Mouse (Mus musculus) hindbrain, postnatal 0 days (tissue): ENCODE results near the gene Tox3. TPM values are rescaled to one million over a fixed set of nuclear protein-coding genes. Genes with fewer than 3 reads are reported as not detected.

Source experiments
- ATAC-seq: fragments of 200-750 bp; cut with Nextera tagmentation; 2 replicates; pipeline ENCODE4 v1.8.0; 2017; ENCODE audit warnings: mild to moderate bottlenecking, moderate TSS enrichment, moderate library complexity
- DNase-seq: peaks from one replicate; pipeline ENCODE4 v3.0.0-alpha.2; 2015; ENCODE audit warnings: low spot score
- H3K27ac ChIP-seq: fragments of 300-500 bp; sonication (generic); 2 replicates; pipeline ENCODE4 v1.5.1; 2014; ENCODE audit warnings: mild to moderate bottlenecking
- H3K27me3 ChIP-seq: fragments of 300-500 bp; sonication (generic); 2 replicates; pipeline ENCODE4 v1.6.1; 2014; ENCODE audit warnings: low read length, mixed read lengths; ENCODE audit not compliant: insufficient read depth
- H3K36me3 ChIP-seq: fragments of 300-500 bp; sonication (generic); 2 replicates; pipeline ENCODE4 v1.6.1; 2014; ENCODE audit warnings: low read length, mixed read lengths; ENCODE audit not compliant: insufficient read depth
- H3K4me1 ChIP-seq: fragments of 300-500 bp; sonication (generic); 2 replicates; pipeline ENCODE4 v1.6.1; 2014; ENCODE audit warnings: antibody characterized with exemption, low read length, mixed read lengths; ENCODE audit not compliant: insufficient read depth
- H3K4me2 ChIP-seq: fragments of 300-500 bp; sonication (generic); 2 replicates; pipeline ENCODE4 v1.6.1; 2014; ENCODE audit warnings: low read depth, mild to moderate bottlenecking, low read length, moderate library complexity, mixed read lengths
- H3K4me3 ChIP-seq: fragments of 300-500 bp; sonication (generic); 2 replicates; pipeline ENCODE4 v1.5.1; 2014; ENCODE audit warnings: low read length
- H3K9ac ChIP-seq: fragments of 300-500 bp; sonication (generic); replicated peaks from 2 replicates; pipeline ENCODE4 v1.6.1; 2014; ENCODE audit warnings: mild to moderate bottlenecking, low read length, moderate library complexity, mixed read lengths
- H3K9me3 ChIP-seq: fragments of 300-500 bp; sonication (generic); 2 replicates; pipeline ENCODE4 v1.6.1; 2016; ENCODE audit warnings: low read length, mixed read lengths
- CTCF ChIP-seq: IDR thresholded peaks from 2 replicates; pipeline ENCODE4 v1.5.1; 2016; ENCODE audit warnings: antibody characterized with exemption, control low read depth, low read depth
- WGBS: fragments of 180-500 bp; shearing (Covaris S2); extraction: QIAGEN DNeasy Blood & Tissue Kit; methylation state at CpG from one replicate; pipeline ENCODE4 v1.1.7; 2014; 5-methylcytosine and 5-hydroxymethylcytosine counted together
- polyA plus RNA-seq: library from polyadenylated mRNA; unstranded; fragments of >200 nt; fragmentation: Nextera tagmentation; extraction: Ambion mirVana; gene quantifications from 2 replicates; pipeline ENCODE4 v1.2.1, GENCODE M21; 2015
- total RNA-seq: library from RNA; depleted of rRNA; stranded (reverse); fragments of >200 nt; gene quantifications from 2 replicates; pipeline ENCODE4 v1.2.3, GENCODE M21; 2014

Gene Tox3
- total and polyA plus RNA-seq, 2 experiments from 2014 or later = 22.2 to 33.1 TPM

GRCm38 (mm10) chr8:90330377-90331285 is 17.5 kb downstream of the Tox3 start:
- WGBS = 65% methylated on average over 7 of the region's 7 CpGs

GRCm38 (mm10) chr8:90323824-90324223 is 24.3 kb downstream of the Tox3 start:
- 24% methylated on average over 4 of the region's 4 CpGs for WGBS
- DNase-seq (no peak), ATAC-seq (no peak)
- Histone ChIP-seq H3K27ac (no peak overlapping the region), H3K4me1 (no peaks in the 10 kb centered on the region; the same call in 1 of the 2 replicates), H3K36me3 (no peaks in the 10 kb centered on the region), H3K27me3 (no peaks in the 10 kb centered on the region), H3K9me3 (no peaks in the 10 kb centered on the region), H3K4me3 (no peak overlapping the region), H3K9ac (no peak overlapping the region), H3K4me2 (no peak overlapping the region)
- peak; percentile 17; the same call in 1 of the 2 replicates for TF ChIP-seq CTCF

More at GRCm38 (mm10) chr8:90330377-90331285, 17.5 kb downstream of the Tox3 start:
- Histone ChIP-seq H3K9ac (no peak overlapping the region), H3K27ac (no peak overlapping the region), H3K4me1 (peaks cover 7% of the 10 kb centered on the region; the same call in 1 of the 2 replicates), H3K9me3 (no peaks in the 10 kb centered on the region), H3K27me3 (no peaks in the 10 kb centered on the region), H3K4me3 (no peak overlapping the region), H3K4me2 (no peak overlapping the region), H3K36me3 (no peaks in the 10 kb centered on the region; the same call in 1 of the 2 replicates)
- TF ChIP-seq CTCF = no peak
- ATAC-seq (no peak), DNase-seq (no peak)

GRCm38 (mm10) chr8:90322701-90323439 is 25.3 kb downstream of the Tox3 start:
- no peak for TF ChIP-seq CTCF
- ATAC-seq (no peak), DNase-seq (no peak)
- Histone ChIP-seq H3K36me3 (no peaks in the 10 kb centered on the region), H3K4me2 (no peak overlapping the region), H3K27me3 (no peaks in the 10 kb centered on the region), H3K9me3 (no peaks in the 10 kb centered on the region), H3K9ac (no peak overlapping the region), H3K27ac (no peak overlapping the region), H3K4me3 (no peak overlapping the region), H3K4me1 (no peaks in the 10 kb centered on the region; the same call in 1 of the 2 replicates)
- WGBS = 73% methylated on average over 8 of the region's 8 CpGs

- Histone ChIP-seq H3K4me3 (no peak overlapping the region), H3K4me2 (no peak overlapping the region), H3K9me3 (no peaks in the 10 kb centered on the region), H3K9ac (no peak overlapping the region), H3K36me3 (no peaks in the 10 kb centered on the region), H3K27me3 (no peaks in the 10 kb centered on the region), H3K27ac (no peak overlapping the region), H3K4me1 (no peaks in the 10 kb centered on the region; the same call in 1 of the 2 replicates)
- DNase-seq (no peak), ATAC-seq (no peak)
- no peak for TF ChIP-seq CTCF
- 91% methylated on average over 1 of the region's 1 CpGs for WGBS
These were observed 26.9 kb downstream of the Tox3 start for GRCm38 (mm10) chr8:90321255-90321654.

- ATAC-seq = no peak
These were observed 33.8 kb downstream of the Tox3 start for GRCm38 (mm10) chr8:90314312-90314711.

GRCm38 (mm10) chr8:90302951-90303350 is 45.2 kb downstream of the Tox3 start:
- ATAC-seq (no peak), DNase-seq (peak; percentile 53)
- no peak for TF ChIP-seq CTCF
- H3K36me3 ChIP-seq = no peaks in the 10 kb centered on the region
- WGBS = 22% methylated on average over 12 of the region's 12 CpGs
- H3K4me1 ChIP-seq = peaks cover 18% of the 10 kb centered on the region
- H3K27me3 ChIP-seq = no peaks in the 10 kb centered on the region
- no peaks in the 10 kb centered on the region for H3K9me3 ChIP-seq
- no peak overlapping the region; the same call in 1 of the 2 replicates for H3K27ac ChIP-seq
- no peak overlapping the region for H3K4me3 ChIP-seq
- H3K9ac ChIP-seq = no peak overlapping the region
- peak overlapping the region; percentile 33 for H3K4me2 ChIP-seq

More at GRCm38 (mm10) chr8:90314312-90314711, 33.8 kb downstream of the Tox3 start:
- Histone ChIP-seq H3K9me3 (no peaks in the 10 kb centered on the region), H3K27ac (no peak overlapping the region), H3K4me1 (no peaks in the 10 kb centered on the region), H3K9ac (no peak overlapping the region), H3K36me3 (no peaks in the 10 kb centered on the region), H3K27me3 (no peaks in the 10 kb centered on the region), H3K4me2 (no peak overlapping the region), H3K4me3 (no peak overlapping the region)
- 59% methylated on average over 7 of the region's 7 CpGs for WGBS
- TF ChIP-seq CTCF = no peak
- DNase-seq = no peak
